In the genomic region with DNA sequence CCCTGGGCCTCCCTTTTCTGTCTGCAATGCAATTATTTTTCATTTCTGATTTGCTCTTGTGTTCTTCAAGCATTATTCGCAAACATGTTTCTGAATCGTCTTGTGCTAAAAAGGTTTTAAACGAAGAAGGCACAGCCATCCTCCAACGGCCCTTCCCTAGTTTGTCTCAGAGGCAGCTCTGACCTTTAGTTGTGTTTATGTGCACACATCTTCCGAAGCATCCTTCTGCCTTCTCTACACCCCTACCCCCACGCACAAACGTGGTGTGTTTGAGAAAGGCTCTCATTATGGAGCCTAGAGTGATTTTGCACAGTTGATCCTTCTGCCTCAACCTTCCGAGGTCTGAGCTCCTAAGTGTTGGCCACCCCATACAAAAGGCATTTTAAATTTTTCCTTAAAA, we compare ENCODE assay signal across 26 mouse cellular contexts. TPM values are rescaled to one million over a fixed set of nuclear protein-coding genes. Genes with fewer than 3 reads are reported as not detected.
DNase-seq lines count a peak whose midpoint lies in the region; ATAC-seq and TF ChIP-seq lines count a peak whose summit lies in the region.
"Had no signal": no experiment of that assay in that cellular context is flagged by ENCODE, and none has a peak within 500 bp of the region (broad histone marks: within the 10 kb centered on the region; RNA-seq: fewer than 3 reads in every experiment).

No protein-coding gene starts in this region.

- peaks cover 11% of the 10 kb centered on the region; the same call in 1 of the 2 replicates for H3K9me3 ChIP-seq in midbrain, embryonic 10.5 days (replicated peaks)
- peaks cover 4% of the 10 kb centered on the region for H3K9me3 ChIP-seq in midbrain, embryonic 14.5 days (ENCODE audit: control insufficient read depth, low read length)
- H3K9me3 ChIP-seq in ES-Bruce4 (replicated peaks; ENCODE audit: control insufficient read depth, insufficient read depth, low read length, poor library complexity, severe bottlenecking) = peaks cover 10% of the 10 kb centered on the region; the same call in 1 of the 2 replicates
- H3K9me3 ChIP-seq in stomach, postnatal 0 days (ENCODE audit: control insufficient read depth, low read length) = no peaks in the 10 kb centered on the region
- H3K9me3 ChIP-seq in liver, embryonic 12.5 days (replicated peaks) = peaks cover 12% of the 10 kb centered on the region; the same call in 1 of the 2 replicates
- H3K9me3 ChIP-seq: forebrain, embryonic 15.5 days had no signal

- peaks cover 23% of the 10 kb centered on the region for H3K27me3 ChIP-seq in midbrain, embryonic 10.5 days (ENCODE audit: low read depth, poor library complexity, severe bottlenecking)
- H3K27me3 ChIP-seq in midbrain, embryonic 14.5 days (ENCODE audit: control insufficient read depth, insufficient read depth, low read length) = no peaks in the 10 kb centered on the region
- no peaks in the 10 kb centered on the region for H3K27me3 ChIP-seq in ES-Bruce4 (ENCODE audit: control insufficient read depth, insufficient read depth, low read length, poor library complexity, severe bottlenecking)
- no peaks in the 10 kb centered on the region for H3K27me3 ChIP-seq in stomach, postnatal 0 days (ENCODE audit: control insufficient read depth, insufficient read depth, low read length)
- H3K27me3 ChIP-seq in liver, embryonic 12.5 days (replicated peaks) = peaks cover 28% of the 10 kb centered on the region
- H3K27me3 ChIP-seq: forebrain, embryonic 15.5 days; Patski had no signal

- no peaks in the 10 kb centered on the region for H3K36me3 ChIP-seq in midbrain, embryonic 10.5 days
- H3K36me3 ChIP-seq in midbrain, embryonic 14.5 days (ENCODE audit: control insufficient read depth, insufficient read depth, low read length) = no peaks in the 10 kb centered on the region
- H3K36me3 ChIP-seq in ES-Bruce4 (ENCODE audit: control insufficient read depth, insufficient read depth, low read length, poor library complexity, severe bottlenecking) = no peaks in the 10 kb centered on the region
- H3K36me3 ChIP-seq in stomach, postnatal 0 days (ENCODE audit: control insufficient read depth, insufficient read depth, low read length) = no peaks in the 10 kb centered on the region
- H3K36me3 ChIP-seq in liver, embryonic 12.5 days = no peaks in the 10 kb centered on the region
- H3K36me3 ChIP-seq: embryonic facial prominence, embryonic 10.5 days; embryonic facial prominence, embryonic 13.5 days; forebrain, embryonic 12.5 days; forebrain, embryonic 15.5 days; G1E; heart, embryonic 13.5 days had no signal

- no peak overlapping the region for H3K4me2 ChIP-seq in midbrain, embryonic 14.5 days (ENCODE audit: low read length)
- no peak overlapping the region for H3K4me2 ChIP-seq in stomach, postnatal 0 days (replicated peaks; ENCODE audit: low read depth)
- no peak overlapping the region for H3K4me2 ChIP-seq in liver, embryonic 12.5 days
- H3K4me2 ChIP-seq: embryonic facial prominence, embryonic 13.5 days; forebrain, embryonic 12.5 days; forebrain, embryonic 15.5 days; heart, embryonic 13.5 days; hindbrain, embryonic 14.5 days had no signal

- peaks cover 26% of the 10 kb centered on the region for H3K4me1 ChIP-seq in midbrain, embryonic 10.5 days
- peaks cover 8% of the 10 kb centered on the region for H3K4me1 ChIP-seq in midbrain, embryonic 14.5 days (ENCODE audit: control insufficient read depth, insufficient read depth, low read length)
- peaks cover 5% of the 10 kb centered on the region for H3K4me1 ChIP-seq in ES-Bruce4 (ENCODE audit: control insufficient read depth, insufficient read depth, low read length)
- H3K4me1 ChIP-seq in stomach, postnatal 0 days (replicated peaks; ENCODE audit: control insufficient read depth, insufficient read depth) = no peaks in the 10 kb centered on the region
- peaks cover 22% of the 10 kb centered on the region for H3K4me1 ChIP-seq in liver, embryonic 12.5 days

- TF ChIP-seq CTCF in gastrocnemius, adult 2 months (IDR thresholded peaks at IDR 0.05) = no peak
- no peak for TF ChIP-seq CTCF in ES-Bruce4 (IDR thresholded peaks at IDR 0.05; ENCODE audit: low read depth, low read length)
- no peak for TF ChIP-seq CTCF in stomach, postnatal 0 days (IDR thresholded peaks at IDR 0.05; ENCODE audit: low read depth)

- no peak for TF ChIP-seq EP300 in ES-Bruce4 (IDR thresholded peaks at IDR 0.05; ENCODE audit: insufficient read depth, low read depth, low read length)
- TF ChIP-seq EP300 in stomach, postnatal 0 days (optimal IDR thresholded peaks at IDR 0.05) = no peak

- no peak overlapping the region for H3K4me3 ChIP-seq in gastrocnemius, adult 2 months
- H3K4me3 ChIP-seq in midbrain, embryonic 10.5 days = no peak overlapping the region
- H3K4me3 ChIP-seq in midbrain, embryonic 14.5 days (replicated peaks; ENCODE audit: low read depth, low read length) = no peak overlapping the region
- no peak overlapping the region for H3K4me3 ChIP-seq in ES-Bruce4 (ENCODE audit: low read depth, low read length)
- H3K4me3 ChIP-seq in stomach, postnatal 0 days (ENCODE audit: low read depth, low read length) = no peak overlapping the region
- no peak overlapping the region for H3K4me3 ChIP-seq in liver, embryonic 12.5 days
- H3K4me3 ChIP-seq: embryonic facial prominence, embryonic 10.5 days; embryonic facial prominence, embryonic 13.5 days; erythroblast, embryonic 14.5 days; forebrain, embryonic 12.5 days; forebrain, embryonic 15.5 days; heart, embryonic 13.5 days had no signal

- no peak for ATAC-seq in midbrain, embryonic 14.5 days (ENCODE audit: low FRiP score, low TSS enrichment)
- no peak for ATAC-seq in stomach, postnatal 0 days (ENCODE audit: low FRiP score, low TSS enrichment)
- ATAC-seq in liver, embryonic 12.5 days = no peak
- ATAC-seq: forebrain, embryonic 15.5 days; hindbrain, postnatal 0 days; Patski had no signal

- intact Hi-C loops in gastrocnemius, adult 2 months (cut with DNase I) = no loop called here

- TF ChIP-seq POLR2A in ES-Bruce4 (IDR thresholded peaks at IDR 0.05; ENCODE audit: insufficient read depth, low read length) = no peak

- DNase-seq in gastrocnemius, adult 2 months = no peak
- DNase-seq in gastrocnemius, adult 8-10 months (ENCODE audit: low spot score in 2 of 2) = no peak
- DNase-seq in midbrain, embryonic 10.5 days (ENCODE audit: low spot score) = no peak
- DNase-seq in midbrain, embryonic 14.5 days = no peak
- no peak for DNase-seq in stomach, postnatal 0 days (ENCODE audit: low spot score)
- DNase-seq: cerebellum, adult 11-12 months; cerebellum, adult 8-10 months; cerebellum, postnatal 36 days; gastrocnemius, postnatal 14 days; heart, adult 11 months; heart, postnatal 14 days; heart, postnatal 4 days had no signal

- H3K9ac ChIP-seq in midbrain, embryonic 14.5 days (replicated peaks; ENCODE audit: low read length) = no peak overlapping the region
- no peak overlapping the region for H3K9ac ChIP-seq in ES-Bruce4 (ENCODE audit: low read depth, poor library complexity, severe bottlenecking)
- H3K9ac ChIP-seq in stomach, postnatal 0 days (ENCODE audit: low read length) = no peak overlapping the region
- H3K9ac ChIP-seq in liver, embryonic 12.5 days = no peak overlapping the region
- H3K9ac ChIP-seq: embryonic facial prominence, embryonic 13.5 days; forebrain, embryonic 12.5 days; forebrain, embryonic 15.5 days; hindbrain, embryonic 14.5 days had no signal

- peak overlapping the region; percentile 69; the same call in 1 of the 2 replicates for H3K27ac ChIP-seq in gastrocnemius, adult 2 months
- peak overlapping the region; percentile 39; the same call in 1 of the 2 replicates for H3K27ac ChIP-seq in midbrain, embryonic 10.5 days (replicated peaks)
- H3K27ac ChIP-seq in midbrain, embryonic 14.5 days (replicated peaks; ENCODE audit: low read depth, low read length) = no peak overlapping the region
- peak overlapping the region; percentile 43; the same call in 1 of the 2 replicates for H3K27ac ChIP-seq in ES-Bruce4 (ENCODE audit: insufficient read depth, low read length)
- H3K27ac ChIP-seq in stomach, postnatal 0 days (replicated peaks) = 0 out of 2 replicates have a peak overlapping the region, but pooled peaks have one; percentile 1
- no peak overlapping the region for H3K27ac ChIP-seq in liver, embryonic 12.5 days
- H3K27ac ChIP-seq: embryonic facial prominence, embryonic 10.5 days; embryonic facial prominence, embryonic 13.5 days; forebrain, embryonic 12.5 days; forebrain, embryonic 15.5 days; heart, embryonic 13.5 days; hindbrain, embryonic 14.5 days; hindbrain, postnatal 0 days had no signal

- WGBS in midbrain, embryonic 10.5 days = 78% methylated on average over 8 of the region's 8 CpGs
- 74% methylated on average over 8 of the region's 8 CpGs for WGBS in midbrain, embryonic 14.5 days
- WGBS in stomach, postnatal 0 days = 50% methylated on average over 8 of the region's 8 CpGs
- WGBS in liver, embryonic 12.5 days (ENCODE audit: insufficient replicate concordance) = 57% methylated on average over 8 of the region's 8 CpGs

RNA-seq across cellular contexts. Expression of gene Sstr3, which starts 4.2 kb away (rescaled TPM):
- total RNA-seq in gastrocnemius, adult 2 months (2021) = under 1 TPM in 1 of 2 experiments, not detected in 1; 0.05 TPM
- not detected for total RNA-seq in gastrocnemius, adult 8-10 months (2022)
- polyA plus RNA-seq in midbrain, embryonic 10.5 days (2016; fragmentation: Nextera tagmentation; extraction: Ambion mirVana) = 0.02 TPM in 1 of 2 replicates, not detected in the other
- 0.18 and 0.23 TPM in 2 replicates for polyA plus RNA-seq in midbrain, embryonic 14.5 days (2014; fragmentation: Nextera tagmentation; extraction: Ambion mirVana)
- polyA plus RNA-seq in ES-Bruce4 (2011; ENCODE audit: insufficient read depth, insufficient read length, low read depth, missing spikeins) = not detected in 2 replicates
- polyA plus RNA-seq in stomach, postnatal 0 days (2015; fragmentation: Nextera tagmentation; extraction: Ambion mirVana) = 0.02 and 0.08 TPM in 2 replicates
- 0.02 TPM in 1 of 2 replicates, not detected in the other for polyA plus RNA-seq in liver, embryonic 12.5 days (2016; fragmentation: Nextera tagmentation; extraction: Ambion mirVana)
- total RNA-seq: heart, postnatal 14 days had no signal
- polyA plus RNA-seq: embryonic facial prominence, embryonic 10.5 days; embryonic facial prominence, embryonic 13.5 days; erythroblast, embryonic 14.5 days; G1E; heart, embryonic 13.5 days; heart, embryonic 16.5 days had no signal

RNA-seq across cellular contexts. Expression of gene C1qtnf6, which starts 17.5 kb away (rescaled TPM):
- total RNA-seq in gastrocnemius, adult 2 months (2021) = 1 to 10 TPM; 2.7 to 7.6 TPM
- total RNA-seq in gastrocnemius, adult 8-10 months (2022) = 1 to 10 TPM in 3 of 4 experiments, under 1 TPM in 1; 0.82 to 2.9 (median 1.6) TPM
- 10.0 and 11.0 TPM in 2 replicates for polyA plus RNA-seq in midbrain, embryonic 10.5 days (2016; fragmentation: Nextera tagmentation; extraction: Ambion mirVana)
- polyA plus RNA-seq in midbrain, embryonic 14.5 days (2014; fragmentation: Nextera tagmentation; extraction: Ambion mirVana) = 5.6 and 7.3 TPM in 2 replicates
- 5.1 and 7.4 TPM in 2 replicates for polyA plus RNA-seq in ES-Bruce4 (2011; ENCODE audit: insufficient read depth, insufficient read length, low read depth, missing spikeins)
- 20.2 and 24.6 TPM in 2 replicates for polyA plus RNA-seq in stomach, postnatal 0 days (2015; fragmentation: Nextera tagmentation; extraction: Ambion mirVana)
- polyA plus RNA-seq in liver, embryonic 12.5 days (2016; fragmentation: Nextera tagmentation; extraction: Ambion mirVana) = 5.2 and 5.6 TPM in 2 replicates
- polyA plus RNA-seq: erythroblast, embryonic 14.5 days; G1E had no signal

RNA-seq across cellular contexts. Expression of gene Rac2, which starts 23.9 kb away (rescaled TPM):
- total RNA-seq in gastrocnemius, adult 2 months (2021) = 1 to 10 TPM; 1.4 to 1.7 TPM
- 1 to 10 TPM in 2 of 4 experiments, not detected in 2; 1.1 to 1.3 TPM for total RNA-seq in gastrocnemius, adult 8-10 months (2022)
- polyA plus RNA-seq in midbrain, embryonic 10.5 days (2016; fragmentation: Nextera tagmentation; extraction: Ambion mirVana) = 9.1 and 9.5 TPM in 2 replicates
- 3.7 and 7.0 TPM in 2 replicates for polyA plus RNA-seq in midbrain, embryonic 14.5 days (2014; fragmentation: Nextera tagmentation; extraction: Ambion mirVana)
- polyA plus RNA-seq in ES-Bruce4 (2011; ENCODE audit: insufficient read depth, insufficient read length, low read depth, missing spikeins) = not detected in 2 replicates
- 6.4 and 8.0 TPM in 2 replicates for polyA plus RNA-seq in stomach, postnatal 0 days (2015; fragmentation: Nextera tagmentation; extraction: Ambion mirVana)
- polyA plus RNA-seq in liver, embryonic 12.5 days (2016; fragmentation: Nextera tagmentation; extraction: Ambion mirVana) = 87.7 and 90.9 TPM in 2 replicates
- polyA plus RNA-seq: Patski had no signal

RNA-seq across cellular contexts. Expression of gene Cyth4, which starts 48.1 kb away (rescaled TPM):
- 1 to 10 TPM; 1.9 TPM for total RNA-seq in gastrocnemius, adult 2 months (2021)
- total RNA-seq in gastrocnemius, adult 8-10 months (2022) = 1 to 10 TPM in 2 of 4 experiments, under 1 TPM in 2; 0.80 to 1.9 (median 1.1) TPM
- 5.9 and 6.7 TPM in 2 replicates for polyA plus RNA-seq in midbrain, embryonic 10.5 days (2016; fragmentation: Nextera tagmentation; extraction: Ambion mirVana)
- polyA plus RNA-seq in midbrain, embryonic 14.5 days (2014; fragmentation: Nextera tagmentation; extraction: Ambion mirVana) = 1.8 and 2.3 TPM in 2 replicates
- 0.40 and 0.41 TPM in 2 replicates for polyA plus RNA-seq in ES-Bruce4 (2011; ENCODE audit: insufficient read depth, insufficient read length, low read depth, missing spikeins)
- polyA plus RNA-seq in stomach, postnatal 0 days (2015; fragmentation: Nextera tagmentation; extraction: Ambion mirVana) = 5.2 and 5.8 TPM in 2 replicates
- 15.2 and 15.3 TPM in 2 replicates for polyA plus RNA-seq in liver, embryonic 12.5 days (2016; fragmentation: Nextera tagmentation; extraction: Ambion mirVana)

RNA-seq across cellular contexts. Expression of gene Il2rb, which starts 53.6 kb away (rescaled TPM):
- not detected for total RNA-seq in gastrocnemius, adult 2 months (2021)
- not detected for total RNA-seq in gastrocnemius, adult 8-10 months (2022)
- not detected in 2 replicates for polyA plus RNA-seq in midbrain, embryonic 10.5 days (2016; fragmentation: Nextera tagmentation; extraction: Ambion mirVana)
- 0.08 and 0.11 TPM in 2 replicates for polyA plus RNA-seq in midbrain, embryonic 14.5 days (2014; fragmentation: Nextera tagmentation; extraction: Ambion mirVana)
- polyA plus RNA-seq in ES-Bruce4 (2011; ENCODE audit: insufficient read depth, insufficient read length, low read depth, missing spikeins) = 0.37 and 0.42 TPM in 2 replicates
- polyA plus RNA-seq in stomach, postnatal 0 days (2015; fragmentation: Nextera tagmentation; extraction: Ambion mirVana) = 0.24 and 0.30 TPM in 2 replicates
- 0.11 and 0.15 TPM in 2 replicates for polyA plus RNA-seq in liver, embryonic 12.5 days (2016; fragmentation: Nextera tagmentation; extraction: Ambion mirVana)
- total RNA-seq: gastrocnemius, postnatal 14 days had no signal
- polyA plus RNA-seq: embryonic facial prominence, embryonic 10.5 days; forebrain, embryonic 12.5 days; forebrain, embryonic 15.5 days; G1E; hindbrain, embryonic 11.5 days had no signal

Comparison
In these comparisons a context has a peak if more than half of its experiments do, and no peak if none do; other contexts are left out.
1. H3K27ac ChIP-seq: peak in gastrocnemius, adult 2 months (single experiment), midbrain, embryonic 10.5 days (single experiment), ES-Bruce4 (single experiment) and stomach, postnatal 0 days (single experiment); none in midbrain, embryonic 14.5 days (single experiment) and liver, embryonic 12.5 days (single experiment).